Mouse (Mus musculus) brown adipose tissue, adult 24 weeks (tissue): Measurements from ENCODE around the gene Gm12185. TPM values are rescaled to one million over a fixed set of nuclear protein-coding genes. Genes with fewer than 3 reads are reported as not detected.
"Not testable (repeated sequence)": the region's sequence is repeated elsewhere in the genome, so short reads cannot be mapped to it uniquely, and the experiment has no call there.

Experiments
- H3K27ac ChIP-seq: fragments of 200-500 bp; replicated peaks from 2 replicates; pipeline ENCODE4 v1.5.1; 2012; ENCODE audit warnings: low read depth, mild to moderate bottlenecking, low read length
- H3K4me1 ChIP-seq: fragments of 200-500 bp; 2 replicates; pipeline ENCODE4 v1.6.1; 2012; ENCODE audit warnings: low read length, mixed read lengths; ENCODE audit not compliant: control insufficient read depth, insufficient read depth, insufficient read length
- H3K4me3 ChIP-seq: fragments of 200-500 bp; 2 replicates; pipeline ENCODE4 v1.5.1; 2012; ENCODE audit warnings: low read depth, mild to moderate bottlenecking, low read length, moderate library complexity; ENCODE audit not compliant: insufficient read depth
- polyA plus RNA-seq: library from polyadenylated mRNA; stranded (reverse); fragments of >200 nt; gene quantifications from 2 replicates; pipeline ENCODE4 v1.2.4, GENCODE M21; 2012; ENCODE audit not compliant: missing spikeins, insufficient read depth, insufficient read length

Gm12185 gene
- polyA plus RNA-seq, 1 experiment, result not detected

- H3K4me3 ChIP-seq, H3K4me1 ChIP-seq, H3K27ac ChIP-seq: not testable (repeated sequence)
Measured at GRCm38 (mm10) chr11:48875343-48875837, 116.6 kb downstream of the Gm12185 start.

DNA sequence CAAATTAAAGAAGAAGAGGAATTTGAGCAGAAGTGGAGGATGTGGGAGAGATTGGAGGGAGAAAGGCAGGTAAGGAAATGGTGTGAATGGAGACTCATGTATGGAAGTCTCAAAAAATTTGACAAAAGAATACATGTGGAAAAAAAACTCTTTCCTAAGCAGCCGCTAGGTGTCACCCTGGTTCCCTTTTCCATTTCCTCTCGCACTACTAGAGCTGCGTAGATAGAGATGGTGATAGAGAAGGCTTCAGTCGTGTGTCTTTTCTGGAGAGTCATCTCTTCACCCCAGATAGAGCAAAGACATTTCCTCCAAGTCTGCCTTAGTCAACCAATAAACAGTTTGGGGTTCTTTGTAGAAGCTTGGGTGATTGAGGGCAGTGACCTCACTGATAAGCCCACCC is 117.6 kb downstream of the Gm12185 start:
- H3K4me1 ChIP-seq, result peaks cover 5% of the 10 kb centered on the region; the same call in 1 of the 2 replicates
- H3K4me3 ChIP-seq, result no peak overlapping the region
- no peak overlapping the region for H3K27ac ChIP-seq

GRCm38 (mm10) chr11:48873591-48874290 is 118.3 kb downstream of the Gm12185 start:
- Histone ChIP-seq H3K4me3 (no peak overlapping the region), H3K27ac (peak overlapping the region; percentile 94), H3K4me1 (peaks cover 5% of the 10 kb centered on the region; the same call in 1 of the 2 replicates)

DNA sequence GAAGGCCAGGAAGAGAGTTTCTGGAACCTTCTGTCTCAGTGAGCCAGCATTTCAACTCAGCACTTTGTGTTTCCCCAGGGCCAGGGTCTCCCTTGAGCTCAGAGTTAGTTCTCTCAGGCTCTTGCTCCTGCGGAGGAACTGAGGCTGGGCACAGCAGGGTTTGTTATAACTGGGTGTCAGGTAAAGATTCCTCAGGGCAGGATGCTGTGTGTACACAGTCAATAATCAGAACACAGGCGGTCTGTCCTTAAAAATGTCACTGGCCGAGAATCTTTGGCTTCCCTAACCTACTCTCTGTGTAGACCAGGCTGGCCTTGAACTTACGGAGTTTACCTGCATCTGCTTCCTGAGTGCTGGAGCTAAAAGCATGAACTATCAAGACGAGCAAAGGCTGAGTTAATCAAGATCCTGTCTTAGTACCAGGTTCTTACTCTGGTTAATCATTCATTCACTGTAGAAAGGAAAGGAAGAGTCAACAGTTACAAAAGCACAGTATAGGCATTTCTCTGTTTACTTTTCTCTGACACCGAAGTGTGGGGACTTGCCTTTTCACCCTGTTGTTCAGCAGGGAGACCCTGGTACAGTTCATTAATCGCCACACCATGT is 119.2 kb downstream of the Gm12185 start:
- Histone ChIP-seq H3K4me1 (peaks cover 8% of the 10 kb centered on the region; the same call in 1 of the 2 replicates), H3K4me3 (peak overlapping the region; percentile 93)

GRCm38 (mm10) chr11:48871817-48872541 is 120.0 kb downstream of the Gm12185 start:
- Histone ChIP-seq H3K4me1 (peaks cover 8% of the 10 kb centered on the region; the same call in 1 of the 2 replicates), H3K4me3 (peak overlapping the region; percentile 93), H3K27ac (peak overlapping the region; percentile 94)

More for the DNA sequence above, 119.2 kb downstream of the Gm12185 start:
- peak overlapping the region; percentile 94 for H3K27ac ChIP-seq

GRCm38 (mm10) chr11:48871201-48871772 is 120.7 kb downstream of the Gm12185 start, which contains the start of gene Irgm1:
Irgm1 (minus strand) TSS chr11:48871683.
- H3K4me1 ChIP-seq, result peaks cover 8% of the 10 kb centered on the region; the same call in 1 of the 2 replicates

GRCm38 (mm10) chr11:48870781-48871180 is 121.2 kb downstream of the Gm12185 start:
- H3K27ac ChIP-seq, result peak overlapping the region; percentile 94
- H3K4me1 ChIP-seq, result peaks cover 8% of the 10 kb centered on the region; the same call in 1 of the 2 replicates
- peak overlapping the region; percentile 93 for H3K4me3 ChIP-seq

More at GRCm38 (mm10) chr11:48871201-48871772, 120.7 kb downstream of the Gm12185 start, which contains the start of gene Irgm1:
- Histone ChIP-seq H3K27ac (peak within 1 kb of the TSS; percentile 94), H3K4me3 (peak within 1 kb of the TSS; percentile 93)

- peak overlapping the region; percentile 68 for H3K4me3 ChIP-seq
- H3K27ac ChIP-seq, result peak overlapping the region; percentile 57
- H3K4me1 ChIP-seq, result peaks cover 11% of the 10 kb centered on the region
Measured at GRCm38 (mm10) chr11:48869380-48870110, 122.5 kb downstream of the Gm12185 start.

- H3K4me1 ChIP-seq, result peaks cover 6% of the 10 kb centered on the region
- no peak overlapping the region for H3K27ac ChIP-seq
- H3K4me3 ChIP-seq, result no peak overlapping the region
Measured at GRCm38 (mm10) chr11:48866481-48866880, 125.5 kb downstream of the Gm12185 start.

DNA sequence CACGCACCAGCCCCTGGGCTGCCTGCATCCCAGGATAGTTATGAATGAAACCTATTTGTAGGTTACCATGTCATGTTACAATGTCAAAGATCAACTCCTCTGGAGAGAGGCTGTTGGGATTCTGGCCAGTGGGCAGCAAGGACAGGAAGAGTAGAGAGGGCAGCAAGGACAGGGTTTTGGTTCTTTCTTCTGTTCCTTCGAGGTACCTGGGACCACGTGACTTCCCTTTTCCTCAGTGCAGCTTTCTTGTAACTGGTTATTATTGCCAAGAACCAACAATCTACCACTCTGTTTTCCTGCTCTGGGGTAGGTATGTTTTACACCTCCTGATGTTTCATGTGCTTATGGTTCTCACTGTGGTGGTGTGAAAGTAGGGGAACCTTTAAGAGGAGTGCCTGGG is 128.2 kb downstream of the Gm12185 start:
- Histone ChIP-seq H3K4me3 (no peak overlapping the region), H3K27ac (no peak overlapping the region), H3K4me1 (peaks cover 6% of the 10 kb centered on the region)

GRCm38 (mm10) chr11:48862784-48863319 is 129.2 kb downstream of the Gm12185 start:
- peaks cover 3% of the 10 kb centered on the region for H3K4me1 ChIP-seq
- no peak overlapping the region for H3K27ac ChIP-seq
- no peak overlapping the region for H3K4me3 ChIP-seq

GRCm38 (mm10) chr11:48859014-48859413 is 133.0 kb downstream of the Gm12185 start:
- Histone ChIP-seq H3K27ac (no peak overlapping the region), H3K4me3 (no peak overlapping the region), H3K4me1 (0 out of 2 replicates have a peak, but pooled peaks cover 5% of the 10 kb centered on the region)
